Mouse (Mus musculus) olfactory bulb, adult 2 months (tissue): ENCODE data around the gene Myh3. TPM values are rescaled to one million over a fixed set of nuclear protein-coding genes. Genes with fewer than 3 reads are reported as not detected.

Experiments used
- H3K27ac ChIP-seq: fragments of 200-500 bp; 2 replicates; pipeline ENCODE4 v1.5.1; 2012; ENCODE audit warnings: low read depth, low read length; ENCODE audit not compliant: insufficient read depth
- H3K4me1 ChIP-seq: fragments of 200-500 bp; 2 replicates; pipeline ENCODE4 v1.6.1; 2012; ENCODE audit warnings: low read length; ENCODE audit not compliant: control insufficient read depth, insufficient read depth
- H3K4me3 ChIP-seq: fragments of 200-500 bp; 2 replicates; pipeline ENCODE4 v1.5.1; 2012; ENCODE audit warnings: mild to moderate bottlenecking, low read depth, low read length, moderate library complexity; ENCODE audit not compliant: insufficient read depth
- CTCF ChIP-seq: fragments of 200-500 bp; IDR thresholded peaks from 2 replicates; pipeline ENCODE4 v1.5.1; 2012; ENCODE audit warnings: low read depth, mild to moderate bottlenecking, low read length, moderate library complexity; ENCODE audit not compliant: insufficient read depth
- POLR2A ChIP-seq: fragments of 200-500 bp; IDR thresholded peaks from 2 replicates; pipeline ENCODE4 v1.6.1; 2012; ENCODE audit warnings: mild to moderate bottlenecking, low read depth, low read length, moderate library complexity; ENCODE audit not compliant: insufficient read depth
- WGBS: fragments of 180-500 bp; shearing (Covaris S2); methylation state at CpG from one replicate; pipeline ENCODE4 v1.1.7; 2018; 5-methylcytosine and 5-hydroxymethylcytosine counted together
- polyA plus RNA-seq: library from polyadenylated mRNA; stranded (reverse); fragments of >200 nt; gene quantifications from 2 replicates; pipeline ENCODE4 v1.2.4, GENCODE M21; 2012; ENCODE audit warnings: low replicate concordance; ENCODE audit not compliant: missing spikeins, insufficient read depth, insufficient read length

Gene Myh3
- polyA plus RNA-seq, 1 experiment: not detected

DNA sequence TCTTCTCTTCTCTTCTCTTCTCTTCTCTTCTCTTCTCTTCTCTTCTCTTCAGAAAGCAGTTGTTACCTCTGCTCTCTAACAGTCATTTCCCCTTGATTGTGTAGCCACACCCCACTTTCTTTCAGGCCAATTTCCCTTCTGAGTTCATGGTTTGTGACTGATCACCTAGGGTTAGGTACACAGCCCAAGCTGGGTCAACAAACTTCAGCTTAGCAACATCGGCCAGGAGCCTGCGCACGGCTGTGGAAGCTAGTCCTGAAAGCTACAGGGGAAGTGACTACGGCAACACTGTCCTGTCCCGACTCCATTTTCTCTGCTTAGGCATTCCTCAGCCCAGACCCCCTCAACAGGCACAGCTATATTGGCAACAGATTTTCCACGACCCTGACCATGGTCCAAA lies 33.1 kb upstream of the Myh3 start:
- H3K27ac ChIP-seq: no peak overlapping the region
- H3K4me1 ChIP-seq: no peaks in the 10 kb centered on the region
- H3K4me3 ChIP-seq: no peak overlapping the region
- 86% methylated on average over 6 of the region's 6 CpGs for WGBS
- TF ChIP-seq POLR2A (no peak), CTCF (no peak)

DNA sequence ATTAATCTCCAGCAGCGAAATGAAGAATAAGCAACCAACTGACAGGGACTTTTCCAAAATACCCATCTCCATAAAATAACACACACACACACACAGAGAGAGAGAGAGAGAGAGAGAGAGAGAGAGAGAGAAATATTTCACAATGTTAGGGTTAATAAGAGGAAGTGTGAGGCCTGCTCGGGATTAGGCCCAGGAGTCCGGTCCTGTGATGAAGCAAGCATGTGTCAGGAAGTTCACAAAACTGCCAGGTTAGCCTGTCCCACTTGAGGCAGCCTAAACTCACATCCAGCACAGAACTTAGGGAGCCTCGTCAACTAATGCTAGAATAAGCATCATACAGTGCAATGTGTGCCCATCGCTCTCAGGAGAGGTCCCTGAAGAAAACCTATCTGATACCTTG lies 30.9 kb upstream of the Myh3 start:
- Histone ChIP-seq H3K4me1 (no peaks in the 10 kb centered on the region), H3K4me3 (no peak overlapping the region), H3K27ac (no peak overlapping the region)
- TF ChIP-seq CTCF (no peak), POLR2A (no peak)
- WGBS: 91% methylated on average over 5 of the region's 5 CpGs

DNA sequence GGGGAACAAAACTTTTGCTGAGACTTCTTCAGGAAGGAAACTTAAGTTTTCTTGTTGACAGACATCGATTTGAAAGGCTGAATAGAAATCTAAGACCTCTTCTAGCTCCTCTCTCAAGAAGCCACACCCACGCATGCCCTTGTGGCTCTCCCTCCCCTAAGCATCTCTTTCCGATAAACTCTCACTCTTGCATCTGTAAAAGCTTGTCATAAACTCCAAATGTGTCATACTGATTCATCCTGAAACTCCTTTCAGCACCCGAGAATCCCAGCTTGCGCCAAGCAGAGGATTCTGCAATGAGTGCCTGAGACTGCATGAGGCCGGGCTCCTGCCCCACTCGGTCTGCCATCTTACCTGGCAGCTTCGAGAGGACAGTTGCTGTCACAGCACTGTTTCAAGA lies 29.6 kb upstream of the Myh3 start:
- no peaks in the 10 kb centered on the region for H3K4me1 ChIP-seq
- 91% methylated on average over 8 of the region's 8 CpGs for WGBS
- no peak overlapping the region for H3K27ac ChIP-seq
- TF ChIP-seq POLR2A (no peak), CTCF (no peak)
- H3K4me3 ChIP-seq: no peak overlapping the region

DNA sequence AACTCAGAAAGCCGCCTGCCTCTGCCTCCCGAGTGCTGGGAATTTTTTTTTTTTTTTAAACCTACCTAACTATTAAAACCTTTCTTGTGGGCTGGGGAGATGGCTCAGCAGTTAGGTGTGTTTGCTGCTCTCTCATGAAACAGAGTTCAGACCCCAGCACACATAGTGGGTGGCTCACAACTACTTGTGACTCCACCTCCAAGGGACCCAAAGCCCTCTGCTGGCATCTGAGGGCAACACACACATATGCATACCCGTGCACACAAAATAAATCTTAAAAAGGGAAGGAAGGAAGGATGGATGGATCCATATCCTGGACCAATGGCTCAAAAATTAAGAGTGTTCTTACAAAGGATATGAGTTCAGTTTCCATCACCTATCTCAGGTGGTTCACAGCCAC lies 28.8 kb upstream of the Myh3 start:
- Histone ChIP-seq H3K4me1 (no peaks in the 10 kb centered on the region), H3K4me3 (no peak overlapping the region), H3K27ac (no peak overlapping the region)
- 90% methylated on average over 3 of the region's 3 CpGs for WGBS
- TF ChIP-seq POLR2A (no peak), CTCF (no peak)

DNA sequence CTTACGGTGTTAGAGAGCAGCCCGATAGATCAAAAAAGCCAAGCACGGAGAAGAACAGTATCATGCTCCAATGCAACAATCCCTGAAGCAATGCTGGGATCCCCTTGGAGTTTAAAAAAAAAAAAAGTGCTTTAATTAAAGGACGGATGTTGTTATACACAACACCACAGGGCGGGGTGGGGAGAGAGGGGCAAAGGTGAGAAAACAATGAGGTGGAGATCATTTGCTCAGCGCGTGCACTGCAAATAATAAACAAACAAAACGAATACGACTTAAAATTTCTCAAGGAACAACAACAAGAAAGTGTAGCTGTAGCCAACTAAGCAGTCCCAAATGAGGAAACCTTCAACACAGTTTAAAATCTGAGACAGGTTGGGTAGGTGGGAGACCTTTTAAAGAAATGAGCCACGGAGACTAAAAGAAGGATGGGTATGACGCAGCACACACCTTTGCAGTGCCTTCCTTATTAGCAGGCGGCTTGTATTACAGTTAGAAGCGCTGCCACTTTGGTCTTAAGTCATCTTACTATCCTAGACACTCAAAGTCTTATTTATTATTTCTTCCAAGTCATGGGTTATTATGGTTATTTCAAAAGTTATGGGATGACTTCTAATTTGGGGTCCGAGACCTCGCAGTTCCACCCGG lies 26.3 kb upstream of the Myh3 start:
- H3K27ac ChIP-seq: 0 out of 2 replicates have a peak overlapping the region, but pooled peaks have one; percentile 0
- peak overlapping the region; percentile 75 for H3K4me3 ChIP-seq
- WGBS: 3% methylated on average over 16 of the region's 16 CpGs
- H3K4me1 ChIP-seq: no peaks in the 10 kb centered on the region
- TF ChIP-seq CTCF (no peak), POLR2A (no peak)

DNA sequence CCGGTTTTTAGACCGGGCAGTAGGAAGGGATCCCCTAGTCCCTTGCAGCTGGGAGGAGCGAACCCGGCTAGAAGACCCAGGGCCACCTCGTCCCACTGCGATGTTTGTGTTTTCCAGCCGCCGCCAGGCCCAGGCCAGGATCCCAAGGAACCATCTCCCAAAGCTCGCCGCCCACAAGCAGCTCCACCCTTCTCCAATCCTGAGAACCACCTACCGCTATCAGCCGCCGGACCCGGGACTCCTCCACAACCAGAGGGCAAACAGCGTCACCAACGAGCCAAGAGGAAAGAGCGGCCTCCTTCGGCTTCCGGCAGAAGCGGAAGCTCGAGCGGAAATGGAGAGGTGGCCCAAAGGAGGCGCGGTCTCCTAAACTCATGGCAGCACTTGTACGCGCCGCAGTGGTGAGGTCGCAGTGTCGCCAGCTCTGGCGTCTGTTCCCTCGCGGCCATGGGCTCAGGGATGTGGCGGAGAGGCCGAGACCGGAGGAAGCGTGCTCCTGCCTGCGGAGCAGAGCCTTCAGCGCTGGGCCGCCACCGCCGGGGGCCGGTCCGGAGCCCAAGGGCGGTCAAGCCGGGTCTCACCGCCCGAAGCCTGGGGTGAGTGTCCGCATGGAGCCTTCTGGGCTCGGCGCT lies 25.7 kb upstream of the Myh3 start, which contains the start of the genes Adprm and Sco1:
TSS of gene Adprm (minus strand) at position 274 of the 632 bp plus-strand sequence.
TSS of gene Sco1 (plus strand) at position 350 of the 632 bp plus-strand sequence.
- TF ChIP-seq POLR2A (peak; percentile 71), CTCF (no peak)
- no peaks in the 10 kb centered on the region for H3K4me1 ChIP-seq
- 0 out of 2 replicates have a peak within 1 kb of the TSS, but pooled peaks have one; percentile 0 for H3K27ac ChIP-seq
- peak within 1 kb of the TSS; percentile 75 for H3K4me3 ChIP-seq
- under 1% methylated on average over 50 of the region's 50 CpGs for WGBS

DNA sequence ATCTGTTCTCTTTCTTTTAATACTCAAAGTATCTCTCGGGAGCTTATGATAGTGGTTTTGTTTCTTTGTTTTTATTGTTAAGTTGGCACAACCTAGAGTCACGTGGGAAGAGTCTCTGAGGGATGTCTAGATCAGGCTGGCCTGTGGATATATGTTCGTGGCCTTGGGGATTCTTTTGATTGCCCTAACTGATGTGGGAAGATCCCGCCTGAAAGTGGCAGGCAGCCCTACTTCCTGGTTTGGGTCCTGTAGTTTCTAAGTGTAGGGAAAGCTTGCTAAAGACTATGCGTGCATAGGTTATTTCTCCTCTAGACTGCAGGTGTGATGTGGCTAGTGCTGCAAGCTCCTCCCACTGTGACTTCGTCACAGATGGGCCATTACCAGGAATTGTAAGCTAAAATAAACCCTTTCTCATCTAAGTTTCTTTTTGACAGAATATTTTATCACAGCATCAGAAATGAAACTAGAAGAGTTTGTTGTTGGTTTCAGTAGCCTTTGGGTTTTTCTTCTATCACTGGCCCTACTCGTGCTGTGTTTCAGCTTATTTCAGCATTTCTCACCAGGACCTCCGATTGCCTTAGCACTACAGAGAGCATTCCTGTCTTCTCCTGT lies 23.2 kb upstream of the Myh3 start:
- H3K27ac ChIP-seq: no peak overlapping the region
- TF ChIP-seq POLR2A (no peak), CTCF (no peak)

DNA sequence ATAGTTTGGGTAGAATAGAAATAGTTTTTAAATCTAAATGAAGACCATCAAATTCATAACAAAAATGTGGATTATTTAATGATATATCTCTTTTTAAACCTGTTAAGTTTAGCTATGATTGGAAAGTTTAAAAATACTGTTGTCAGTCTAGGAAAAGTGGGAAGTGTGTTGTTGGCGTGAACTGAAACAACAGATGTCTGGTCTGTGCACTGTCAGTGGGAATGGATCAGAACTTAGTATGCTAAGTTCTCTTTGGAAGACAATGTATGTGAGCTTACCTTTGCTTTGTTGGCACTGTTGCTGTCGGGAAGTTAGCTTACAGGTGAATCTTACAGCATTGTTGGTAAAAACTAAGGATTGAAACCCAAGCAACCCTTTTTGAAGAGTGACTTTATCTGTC lies 16.8 kb upstream of the Myh3 start:
- TF ChIP-seq POLR2A (no peak), CTCF (no peak)
- 95% methylated on average over 2 of the region's 2 CpGs for WGBS
- Histone ChIP-seq H3K4me3 (no peak overlapping the region), H3K4me1 (no peaks in the 10 kb centered on the region), H3K27ac (no peak overlapping the region)

More for the DNA sequence above, 23.2 kb upstream of the Myh3 start:
- no peaks in the 10 kb centered on the region for H3K4me1 ChIP-seq
- 89% methylated on average over 8 of the region's 8 CpGs for WGBS
- H3K4me3 ChIP-seq: no peak overlapping the region

DNA sequence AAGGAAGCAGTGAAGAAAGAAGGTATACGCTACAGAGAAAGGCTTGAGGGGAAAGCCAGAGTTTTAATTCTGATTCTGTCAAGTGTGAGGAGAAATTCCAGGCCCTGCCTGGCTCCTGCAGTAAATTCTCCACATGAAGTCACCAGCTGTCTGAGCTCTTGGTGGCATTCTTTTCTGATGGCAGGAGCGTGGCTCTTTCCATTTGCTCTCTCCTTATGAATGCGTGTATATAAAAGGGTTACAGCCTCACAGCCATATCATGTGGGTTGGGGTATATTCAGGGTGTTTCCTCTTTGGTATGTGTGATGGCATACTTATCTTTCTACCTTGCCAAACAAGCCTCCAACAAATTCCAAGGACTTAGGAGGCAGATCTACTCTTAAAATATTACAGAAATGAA lies 15.4 kb upstream of the Myh3 start:
- Histone ChIP-seq H3K4me3 (no peak overlapping the region), H3K27ac (no peak overlapping the region), H3K4me1 (no peaks in the 10 kb centered on the region)
- TF ChIP-seq CTCF (no peak), POLR2A (no peak)
- 90% methylated on average over 3 of the region's 3 CpGs for WGBS
